8 mouse cellular contexts compared by ENCODE assay signal in genomic region chrX:36112422-36112750, GRCm38 (mm10). TPM values are rescaled to one million over a fixed set of nuclear protein-coding genes. Genes with fewer than 3 reads are reported as not detected.
DNase-seq lines count a peak whose midpoint lies in the region; ATAC-seq and TF ChIP-seq lines count a peak whose summit lies in the region.

No protein-coding gene starts in this region.

- H3K4me2 ChIP-seq in kidney, postnatal 0 days (ENCODE audit: low read length): peak overlapping the region; percentile 63
- H3K4me2 ChIP-seq in embryonic facial prominence, embryonic 14.5 days (ENCODE audit: low read depth, low read length): peak overlapping the region; percentile 66
- H3K4me2 ChIP-seq in intestine, embryonic 14.5 days (ENCODE audit: low read length): peak overlapping the region; percentile 59
- peak overlapping the region; percentile 75 for H3K4me2 ChIP-seq in myocyte (ENCODE audit: low read depth)

- no peaks in the 10 kb centered on the region for H3K4me1 ChIP-seq in kidney, postnatal 0 days (replicated peaks; ENCODE audit: insufficient read depth, low read length)
- no peaks in the 10 kb centered on the region for H3K4me1 ChIP-seq in embryonic facial prominence, embryonic 14.5 days (ENCODE audit: control insufficient read depth, insufficient read depth, low read length)
- no peaks in the 10 kb centered on the region for H3K4me1 ChIP-seq in intestine, embryonic 14.5 days (replicated peaks; ENCODE audit: control insufficient read depth, insufficient read depth, low read length)

- H3K4me3 ChIP-seq in kidney, postnatal 0 days (replicated peaks; ENCODE audit: low read depth, low read length): peak overlapping the region; percentile 52
- peak overlapping the region; percentile 51 for H3K4me3 ChIP-seq in embryonic facial prominence, embryonic 14.5 days (ENCODE audit: low read depth, low read length)
- H3K4me3 ChIP-seq in intestine, embryonic 14.5 days (ENCODE audit: low read depth, low read length): peak overlapping the region; percentile 50
- H3K4me3 ChIP-seq in myocyte: peak overlapping the region; percentile 37

- TF ChIP-seq CTCF in kidney, postnatal 0 days (IDR thresholded peaks at IDR 0.05; ENCODE audit: low read depth): no peak

- no peaks in the 10 kb centered on the region for H3K9me3 ChIP-seq in kidney, postnatal 0 days (replicated peaks; ENCODE audit: low read length)
- no peaks in the 10 kb centered on the region for H3K9me3 ChIP-seq in embryonic facial prominence, embryonic 14.5 days (ENCODE audit: control insufficient read depth, low read length)
- H3K9me3 ChIP-seq in intestine, embryonic 14.5 days (ENCODE audit: control insufficient read depth, low read length): no peaks in the 10 kb centered on the region

- 26% methylated on average over 9 of the region's 9 CpGs for WGBS in kidney, postnatal 0 days
- WGBS in embryonic facial prominence, embryonic 14.5 days: 25% methylated on average over 9 of the region's 9 CpGs
- WGBS in intestine, embryonic 14.5 days: 19% methylated on average over 9 of the region's 9 CpGs

- TF ChIP-seq POLR2A in myocyte (IDR thresholded peaks at IDR 0.05; ENCODE audit: insufficient read length, low read depth): no peak

- peak overlapping the region; percentile 57 for H3K9ac ChIP-seq in kidney, postnatal 0 days (ENCODE audit: low read depth, low read length)
- peak overlapping the region; percentile 66 for H3K9ac ChIP-seq in embryonic facial prominence, embryonic 14.5 days (ENCODE audit: low read depth, low read length)
- peak overlapping the region; percentile 42 for H3K9ac ChIP-seq in intestine, embryonic 14.5 days (ENCODE audit: low read length)

- H3K36me3 ChIP-seq in kidney, postnatal 0 days (ENCODE audit: insufficient read depth, low read length): no peaks in the 10 kb centered on the region
- no peaks in the 10 kb centered on the region for H3K36me3 ChIP-seq in embryonic facial prominence, embryonic 14.5 days (ENCODE audit: control insufficient read depth, insufficient read depth, low read length)
- no peaks in the 10 kb centered on the region for H3K36me3 ChIP-seq in intestine, embryonic 14.5 days (ENCODE audit: control insufficient read depth, insufficient read depth, low read length)
- no peaks in the 10 kb centered on the region for H3K36me3 ChIP-seq in myocyte (ENCODE audit: control insufficient read depth, insufficient read depth)

- no peak for ATAC-seq in kidney, postnatal 0 days (replicated peaks; ENCODE audit: low FRiP score, low read depth)
- ATAC-seq in embryonic facial prominence, embryonic 14.5 days (ENCODE audit: low read depth): no peak
- ATAC-seq in intestine, embryonic 14.5 days (replicated peaks; ENCODE audit: low FRiP score, low TSS enrichment, low read depth): no peak

- peak overlapping the region; percentile 13; the same call in 1 of the 2 replicates for H3K27ac ChIP-seq in kidney, postnatal 0 days
- no peak overlapping the region for H3K27ac ChIP-seq in embryonic facial prominence, embryonic 14.5 days (replicated peaks; ENCODE audit: low read depth, low read length)
- H3K27ac ChIP-seq in intestine, embryonic 14.5 days (ENCODE audit: low read depth): no peak overlapping the region

- peak overlapping the region; percentile 2 for H3ac ChIP-seq in myocyte (ENCODE audit: control insufficient read depth, insufficient read length)

- no peaks in the 10 kb centered on the region for H3K27me3 ChIP-seq in kidney, postnatal 0 days (ENCODE audit: insufficient read depth, low read length)
- H3K27me3 ChIP-seq in embryonic facial prominence, embryonic 14.5 days (replicated peaks; ENCODE audit: control insufficient read depth, insufficient read depth, low read length): no peaks in the 10 kb centered on the region
- H3K27me3 ChIP-seq in intestine, embryonic 14.5 days (replicated peaks; ENCODE audit: control insufficient read depth, insufficient read depth, low read length): no peaks in the 10 kb centered on the region
- no peaks in the 10 kb centered on the region for H3K27me3 ChIP-seq in myocyte (ENCODE audit: control insufficient read depth, insufficient read depth, insufficient read length)

- H3K79me2 ChIP-seq in myocyte (ENCODE audit: control insufficient read depth, insufficient read depth): peaks cover 27% of the 10 kb centered on the region

- DNase-seq in kidney, postnatal 0 days (ENCODE audit: low spot score): peak; percentile 2
- DNase-seq in kidney, adult 18-20 months: no peak
- peak; percentile 1 for DNase-seq in embryonic facial prominence, embryonic 14.5 days (ENCODE audit: low spot score)
- DNase-seq in intestine, embryonic 14.5 days (ENCODE audit: low spot score): no peak
- no peak for DNase-seq in urinary bladder, postnatal 4 days (ENCODE audit: low spot score in 2 of 2)
- DNase-seq in thymus, postnatal 36 days: no peak
- DNase-seq in lung, postnatal 4 days: no peak

TF ChIP-seq in myocyte, 11 proteins besides CTCF, POLR2A, EP300 and RAD21:
- TF ChIP-seq MYOD1 (IDR thresholded peaks at IDR 0.05; ENCODE audit: control insufficient read depth in 1 of 3, insufficient read length in 2 of 3, low read depth in 2 of 3): no peak
TF ChIP-seq in myocyte: peak in this region for 0.

RNA-seq across cellular contexts. Expression of gene Il13ra1, which starts 0.5 kb away (rescaled TPM):
- 27.8 and 30.2 TPM in 2 replicates for polyA plus RNA-seq in kidney, postnatal 0 days (2015; fragmentation: Nextera tagmentation; extraction: Ambion mirVana)
- polyA plus RNA-seq in embryonic facial prominence, embryonic 14.5 days (2014; fragmentation: Nextera tagmentation; extraction: Ambion mirVana): 19.5 and 20.7 TPM in 2 replicates
- polyA plus RNA-seq in intestine, embryonic 14.5 days (2014; fragmentation: Nextera tagmentation; extraction: Ambion mirVana): 25.9 and 28.8 TPM in 2 replicates
- polyA plus RNA-seq in myocyte (2012; fragmentation: generic; extraction: Trizol): 9.0 TPM

Comparison
In these comparisons a context has a peak if more than half of its experiments do, and no peak if none do; other contexts are left out.
1. DNase-seq: peak in kidney, postnatal 0 days (single experiment) and embryonic facial prominence, embryonic 14.5 days (single experiment); none in kidney, adult 18-20 months (single experiment), intestine, embryonic 14.5 days (single experiment), urinary bladder, postnatal 4 days (0 of 2), thymus, postnatal 36 days (0 of 2) and lung, postnatal 4 days (0 of 2).
2. Peak in every context shown above with its lines, with median percentiles within 50 percentile points of each other: H3K4me2 ChIP-seq, H3K4me3 ChIP-seq and H3K9ac ChIP-seq.